Mouse (Mus musculus): ENCODE measurements around the gene Slc25a29. TPM values are rescaled to one million over a fixed set of nuclear protein-coding genes. Genes with fewer than 3 reads are reported as not detected.

Slc25a29 gene
- total RNA-seq, 1 experiment, result 2.1 TPM

- in situ Hi-C loops (cut with MboI; ENCODE audit: low sequenced_read_pairs in 2 of 2, unreplicated experiment in 2 of 2), result no loop called here
- Histone ChIP-seq H3K4me1 (ENCODE audit: control insufficient read depth in 2 of 2, insufficient read depth in 2 of 2, low read length in 2 of 2, poor library complexity in 1 of 2) (peaks cover 7 to 16% of the 10 kb centered on the region in 2 experiments), H3K4me3 (ENCODE audit: insufficient read depth in 1 of 2, low read depth in 1 of 2, low read length in 2 of 2, poor library complexity in 1 of 2, severe bottlenecking in 1 of 2) (no peak overlapping the region), H3K9ac (ENCODE audit: insufficient read depth, low read depth, low read length, poor library complexity, severe bottlenecking) (no peak overlapping the region), H3K9me3 (ENCODE audit: control insufficient read depth, insufficient read depth, low read depth, low read length) (no peaks in the 10 kb centered on the region), H3K27ac (ENCODE audit: insufficient read depth, low read depth, low read length, poor library complexity, severe bottlenecking) (no peak overlapping the region), H3K36me3 (ENCODE audit: control insufficient read depth, insufficient read depth, low read length, poor library complexity, severe bottlenecking) (peaks cover 8% of the 10 kb centered on the region)
- TF ChIP-seq ZC3H11A (IDR thresholded peaks at IDR 0.05; ENCODE audit: borderline replicate concordance, low read depth, low read length) (no peak), MAFK (IDR thresholded peaks at IDR 0.05; ENCODE audit: insufficient read depth, low read depth, low read length) (no peak), ZNF384 (IDR thresholded peaks at IDR 0.05; ENCODE audit: low read depth, low read length) (no peak), HCFC1 (IDR thresholded peaks at IDR 0.05; ENCODE audit: borderline replicate concordance, insufficient read depth, low read length) (no peak), CHD2 (IDR thresholded peaks at IDR 0.05; ENCODE audit: low read depth, low read length) (no peak)
- DNase-seq (ENCODE audit: low read depth, low spot score), result no peak
Measured at GRCm38 (mm10) chr12:108801613-108802012, 34.1 kb downstream of the Slc25a29 start.

- TF ChIP-seq HCFC1 (IDR thresholded peaks at IDR 0.05; ENCODE audit: borderline replicate concordance, insufficient read depth, low read length), result no peak
- TF ChIP-seq MAFK (IDR thresholded peaks at IDR 0.05; ENCODE audit: insufficient read depth, low read depth, low read length), result no peak
- TF ChIP-seq ZC3H11A (IDR thresholded peaks at IDR 0.05; ENCODE audit: borderline replicate concordance, low read depth, low read length), result no peak
- no peak for TF ChIP-seq CHD2 (IDR thresholded peaks at IDR 0.05; ENCODE audit: low read depth, low read length)
- no peak for TF ChIP-seq ZNF384 (IDR thresholded peaks at IDR 0.05; ENCODE audit: low read depth, low read length)
- Histone ChIP-seq H3K4me3 (ENCODE audit: insufficient read depth in 1 of 2, low read depth in 1 of 2, low read length in 2 of 2, poor library complexity in 1 of 2, severe bottlenecking in 1 of 2) (peak overlapping the region; percentile 98), H3K9me3 (ENCODE audit: control insufficient read depth, insufficient read depth, low read depth, low read length) (no peaks in the 10 kb centered on the region), H3K36me3 (ENCODE audit: control insufficient read depth, insufficient read depth, low read length, poor library complexity, severe bottlenecking) (peaks cover 7% of the 10 kb centered on the region), H3K27ac (ENCODE audit: insufficient read depth, low read depth, low read length, poor library complexity, severe bottlenecking) (no peak overlapping the region; the same call in 1 of the 2 replicates), H3K9ac (ENCODE audit: insufficient read depth, low read depth, low read length, poor library complexity, severe bottlenecking) (no peak overlapping the region; the same call in 1 of the 2 replicates), H3K4me1 (ENCODE audit: control insufficient read depth in 2 of 2, insufficient read depth in 2 of 2, low read length in 2 of 2, poor library complexity in 1 of 2) (peaks cover 4 to 7% of the 10 kb centered on the region in 2 experiments; a peak in 3 of 4 replicates)
- in situ Hi-C loops (cut with MboI; ENCODE audit: low sequenced_read_pairs in 2 of 2, unreplicated experiment in 2 of 2), result no loop called here
- DNase-seq (ENCODE audit: low read depth, low spot score), result no peak
Measured at GRCm38 (mm10) chr12:108794979-108795537, 40.6 kb downstream of the Slc25a29 start.

- Histone ChIP-seq H3K27ac (ENCODE audit: insufficient read depth, low read depth, low read length, poor library complexity, severe bottlenecking) (peak overlapping the region; percentile 99), H3K36me3 (ENCODE audit: control insufficient read depth, insufficient read depth, low read length, poor library complexity, severe bottlenecking) (peaks cover 7% of the 10 kb centered on the region), H3K9ac (ENCODE audit: insufficient read depth, low read depth, low read length, poor library complexity, severe bottlenecking) (peak overlapping the region; percentile 93), H3K4me1 (ENCODE audit: control insufficient read depth in 2 of 2, insufficient read depth in 2 of 2, low read length in 2 of 2, poor library complexity in 1 of 2) (peaks cover 4% of the 10 kb centered on the region in 2 experiments; a peak in 3 of 4 replicates), H3K4me3 (ENCODE audit: insufficient read depth in 1 of 2, low read depth in 1 of 2, low read length in 2 of 2, poor library complexity in 1 of 2, severe bottlenecking in 1 of 2) (peak overlapping the region; percentile 98), H3K9me3 (ENCODE audit: control insufficient read depth, insufficient read depth, low read depth, low read length) (no peaks in the 10 kb centered on the region)
- peak; percentile 52 for DNase-seq (ENCODE audit: low read depth, low spot score)
- TF ChIP-seq HCFC1 (IDR thresholded peaks at IDR 0.05; ENCODE audit: borderline replicate concordance, insufficient read depth, low read length) (peak; percentile 67; the same call in 1 of the 2 replicates), MAFK (IDR thresholded peaks at IDR 0.05; ENCODE audit: insufficient read depth, low read depth, low read length) (no peak), ZNF384 (IDR thresholded peaks at IDR 0.05; ENCODE audit: low read depth, low read length) (no peak)
- in situ Hi-C loops (cut with MboI; ENCODE audit: low sequenced_read_pairs in 2 of 2, unreplicated experiment in 2 of 2), result no loop called here
Measured at GRCm38 (mm10) chr12:108794078-108794711, 41.5 kb downstream of the Slc25a29 start.

GRCm38 (mm10) chr12:108793453-108793941 lies 42.2 kb downstream of the Slc25a29 start:
- in situ Hi-C loops (cut with MboI; ENCODE audit: low sequenced_read_pairs in 2 of 2, unreplicated experiment in 2 of 2), result no loop called here
- Histone ChIP-seq H3K9me3 (ENCODE audit: control insufficient read depth, insufficient read depth, low read depth, low read length) (no peaks in the 10 kb centered on the region), H3K9ac (ENCODE audit: insufficient read depth, low read depth, low read length, poor library complexity, severe bottlenecking) (peak overlapping the region; percentile 93), H3K27ac (ENCODE audit: insufficient read depth, low read depth, low read length, poor library complexity, severe bottlenecking) (peak overlapping the region; percentile 99), H3K36me3 (ENCODE audit: control insufficient read depth, insufficient read depth, low read length, poor library complexity, severe bottlenecking) (peaks cover 7% of the 10 kb centered on the region), H3K4me1 (ENCODE audit: control insufficient read depth in 2 of 2, insufficient read depth in 2 of 2, low read length in 2 of 2, poor library complexity in 1 of 2) (peaks cover 4% of the 10 kb centered on the region in 2 experiments; a peak in 3 of 4 replicates), H3K4me3 (ENCODE audit: insufficient read depth in 1 of 2, low read depth in 1 of 2, low read length in 2 of 2, poor library complexity in 1 of 2, severe bottlenecking in 1 of 2) (peak overlapping the region; percentile 98)
- DNase-seq (ENCODE audit: low read depth, low spot score), result no peak
- no peak for TF ChIP-seq ZC3H11A (IDR thresholded peaks at IDR 0.05; ENCODE audit: borderline replicate concordance, low read depth, low read length)
- no peak for TF ChIP-seq CHD2 (IDR thresholded peaks at IDR 0.05; ENCODE audit: low read depth, low read length)
- no peak for TF ChIP-seq HCFC1 (IDR thresholded peaks at IDR 0.05; ENCODE audit: borderline replicate concordance, insufficient read depth, low read length)
- TF ChIP-seq MAFK (IDR thresholded peaks at IDR 0.05; ENCODE audit: insufficient read depth, low read depth, low read length), result no peak
- TF ChIP-seq ZNF384 (IDR thresholded peaks at IDR 0.05; ENCODE audit: low read depth, low read length), result no peak

Data from ES-E14 (cell line).